Mouse (Mus musculus) MEL-GATA-1-ER (cell line): ENCODE measurements around the gene Fosb.

Experiments used
- DNase-seq: peaks from one replicate; pipeline ENCODE4 v3.0.0-alpha.2; 2012; ENCODE audit warnings: low read depth; ENCODE audit errors: extremely low read depth

The Fosb gene

GRCm38 (mm10) chr7:19332709-19333352 lies 23.0 kb upstream of the Fosb start:
- no peak for DNase-seq

GRCm38 (mm10) chr7:19331910-19332309 lies 22.1 kb upstream of the Fosb start:
- no peak for DNase-seq

GRCm38 (mm10) chr7:19328425-19328824 lies 18.6 kb upstream of the Fosb start:
- DNase-seq, result no peak

- no peak for DNase-seq
Measured at GRCm38 (mm10) chr7:19327782-19328181, 17.9 kb upstream of the Fosb start.

- DNase-seq, result no peak
Measured at GRCm38 (mm10) chr7:19327128-19327527, 17.3 kb upstream of the Fosb start.

GRCm38 (mm10) chr7:19326359-19326758 lies 16.5 kb upstream of the Fosb start:
- DNase-seq, result no peak

GRCm38 (mm10) chr7:19325262-19326199 lies 15.7 kb upstream of the Fosb start:
- no peak for DNase-seq

GRCm38 (mm10) chr7:19324221-19324620 lies 14.4 kb upstream of the Fosb start:
- DNase-seq, result no peak

- DNase-seq, result no peak
Measured at GRCm38 (mm10) chr7:19322489-19322888, 12.6 kb upstream of the Fosb start.

- DNase-seq, result no peak
Measured at GRCm38 (mm10) chr7:19321464-19321863, 11.6 kb upstream of the Fosb start.

GRCm38 (mm10) chr7:19320637-19321036 lies 10.8 kb upstream of the Fosb start:
- DNase-seq, result no peak

GRCm38 (mm10) chr7:19319906-19320305 lies 10.1 kb upstream of the Fosb start:
- DNase-seq, result peak; percentile 73

GRCm38 (mm10) chr7:19319458-19319857 lies 9.6 kb upstream of the Fosb start:
- DNase-seq, result no peak

GRCm38 (mm10) chr7:19318676-19319075 lies 8.8 kb upstream of the Fosb start:
- DNase-seq, result no peak

GRCm38 (mm10) chr7:19318201-19318600 lies 8.3 kb upstream of the Fosb start:
- DNase-seq, result no peak

GRCm38 (mm10) chr7:19316451-19317161 lies 6.8 kb upstream of the Fosb start:
- DNase-seq, result peak; percentile 49

- no peak for DNase-seq
Measured at GRCm38 (mm10) chr7:19314033-19314432, 4.2 kb upstream of the Fosb start.

- no peak for DNase-seq
Measured at GRCm38 (mm10) chr7:19311991-19312390, 2.1 kb upstream of the Fosb start.

- no peak for DNase-seq
Measured at GRCm38 (mm10) chr7:19309278-19309883, 470 bp downstream of the Fosb start.

- DNase-seq, result peak; percentile 83
Measured at GRCm38 (mm10) chr7:19308454-19309277, 1.2 kb downstream of the Fosb start.
